Mouse (Mus musculus) embryonic facial prominence, embryonic 14.5 days (tissue): ENCODE measurements at regions not wholly inside any gene's neighbourhood (a gene's known extent, or its start where the extent isn't known, plus 50 kb on each side); places are given as distances from the start of the nearest gene placed in this dataset.

ENCODE experiments used
- ATAC-seq: fragments of 200-750 bp; cut with Nextera tagmentation; 2 replicates; pipeline ENCODE4 v1.8.0; 2017; ENCODE audit warnings: low read depth, moderate number of reproducible peaks, moderate TSS enrichment
- DNase-seq: peaks from one replicate; pipeline ENCODE4 v3.0.0-alpha.2; 2015; ENCODE audit warnings: low spot score
- H3K27ac ChIP-seq: fragments of 300-500 bp; sonication (generic); replicated peaks from 2 replicates; pipeline ENCODE4 v1.5.1; 2014; ENCODE audit warnings: low read depth, mild to moderate bottlenecking, low read length, moderate library complexity
- H3K27me3 ChIP-seq: fragments of 300-500 bp; sonication (generic); replicated peaks from 2 replicates; pipeline ENCODE4 v1.6.1; 2014; ENCODE audit warnings: low read length; ENCODE audit not compliant: control insufficient read depth, insufficient read depth
- H3K36me3 ChIP-seq: fragments of 300-500 bp; sonication (generic); 2 replicates; pipeline ENCODE4 v1.6.1; 2014; ENCODE audit warnings: low read length, mixed read lengths; ENCODE audit not compliant: control insufficient read depth, insufficient read depth
- H3K4me1 ChIP-seq: fragments of 300-500 bp; sonication (generic); 2 replicates; pipeline ENCODE4 v1.6.1; 2014; ENCODE audit warnings: antibody characterized with exemption, low read length; ENCODE audit not compliant: control insufficient read depth, insufficient read depth
- H3K4me2 ChIP-seq: fragments of 300-500 bp; sonication (generic); 2 replicates; pipeline ENCODE4 v1.6.1; 2014; ENCODE audit warnings: low read depth, mild to moderate bottlenecking, low read length, moderate library complexity, mixed read lengths
- H3K4me3 ChIP-seq: fragments of 300-500 bp; sonication (generic); 2 replicates; pipeline ENCODE4 v1.5.1; 2014; ENCODE audit warnings: low read depth, mild to moderate bottlenecking, low read length
- H3K9ac ChIP-seq: fragments of 300-500 bp; sonication (generic); 2 replicates; pipeline ENCODE4 v1.6.1; 2014; ENCODE audit warnings: low read depth, mild to moderate bottlenecking, low read length, moderate library complexity, mixed read lengths
- H3K9me3 ChIP-seq: fragments of 300-500 bp; sonication (generic); 2 replicates; pipeline ENCODE4 v1.6.1; 2016; ENCODE audit warnings: low read length; ENCODE audit not compliant: control insufficient read depth
- WGBS: fragments of 180-500 bp; shearing (Covaris S2); extraction: QIAGEN DNeasy Blood & Tissue Kit; methylation state at CpG from one replicate; pipeline ENCODE4 v1.1.7; 2014; 5-methylcytosine and 5-hydroxymethylcytosine counted together

DNA sequence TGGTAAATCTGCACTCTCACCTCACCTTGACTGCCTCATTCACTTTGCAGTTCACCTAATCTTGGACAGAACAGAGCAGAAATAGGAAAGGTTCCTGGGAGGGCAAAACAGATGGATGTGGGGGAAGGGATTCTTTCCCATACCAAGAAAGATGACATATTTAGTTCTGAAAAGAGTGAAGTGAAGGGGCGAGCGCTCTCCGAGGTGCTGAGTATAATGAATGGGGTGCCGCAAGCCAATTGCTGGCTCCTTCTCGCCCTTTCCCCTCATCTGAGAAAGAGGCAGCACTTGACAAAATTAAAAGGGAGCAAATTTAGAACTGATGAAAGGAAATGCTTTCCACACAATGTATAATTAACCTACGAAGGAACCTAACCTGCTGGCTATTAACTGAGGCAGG is 261.7 kb downstream of the Sec16b start:
- Histone ChIP-seq H3K9me3 (no peaks in the 10 kb centered on the region), H3K9ac (no peak overlapping the region), H3K27ac (no peak overlapping the region), H3K4me2 (no peak overlapping the region), H3K4me1 (no peaks in the 10 kb centered on the region), H3K36me3 (no peaks in the 10 kb centered on the region), H3K4me3 (no peak overlapping the region), H3K27me3 (no peaks in the 10 kb centered on the region)
- DNase-seq (peak; percentile 23), ATAC-seq (no peak)
- WGBS: 31% methylated on average over 6 of the region's 6 CpGs

DNA sequence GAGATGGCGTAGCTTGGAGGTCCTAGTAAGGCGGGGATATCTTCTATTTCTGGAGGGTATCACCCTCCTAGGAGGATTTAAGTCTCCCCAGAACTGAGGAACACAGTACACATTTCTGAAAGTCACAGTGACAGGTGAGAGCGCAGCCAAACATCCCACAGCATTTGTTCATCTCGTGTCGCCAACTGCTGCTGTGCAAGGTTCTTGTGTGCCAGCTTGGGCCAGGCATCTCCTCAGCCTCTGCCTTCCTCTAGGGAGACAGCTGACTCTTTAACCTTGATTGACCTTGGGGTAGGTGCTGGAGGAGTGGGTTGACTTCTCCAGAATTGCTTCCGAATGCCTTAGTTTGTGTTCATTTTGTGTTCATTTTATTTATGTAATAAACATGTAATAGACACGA is 291.2 kb downstream of the Sec16b start:
- Histone ChIP-seq H3K9me3 (no peaks in the 10 kb centered on the region), H3K27ac (no peak overlapping the region), H3K4me2 (no peak overlapping the region), H3K9ac (no peak overlapping the region), H3K4me3 (no peak overlapping the region), H3K4me1 (no peaks in the 10 kb centered on the region), H3K27me3 (no peaks in the 10 kb centered on the region), H3K36me3 (no peaks in the 10 kb centered on the region)
- 91% methylated on average over 7 of the region's 7 CpGs for WGBS
- DNase-seq (no peak), ATAC-seq (no peak)

DNA sequence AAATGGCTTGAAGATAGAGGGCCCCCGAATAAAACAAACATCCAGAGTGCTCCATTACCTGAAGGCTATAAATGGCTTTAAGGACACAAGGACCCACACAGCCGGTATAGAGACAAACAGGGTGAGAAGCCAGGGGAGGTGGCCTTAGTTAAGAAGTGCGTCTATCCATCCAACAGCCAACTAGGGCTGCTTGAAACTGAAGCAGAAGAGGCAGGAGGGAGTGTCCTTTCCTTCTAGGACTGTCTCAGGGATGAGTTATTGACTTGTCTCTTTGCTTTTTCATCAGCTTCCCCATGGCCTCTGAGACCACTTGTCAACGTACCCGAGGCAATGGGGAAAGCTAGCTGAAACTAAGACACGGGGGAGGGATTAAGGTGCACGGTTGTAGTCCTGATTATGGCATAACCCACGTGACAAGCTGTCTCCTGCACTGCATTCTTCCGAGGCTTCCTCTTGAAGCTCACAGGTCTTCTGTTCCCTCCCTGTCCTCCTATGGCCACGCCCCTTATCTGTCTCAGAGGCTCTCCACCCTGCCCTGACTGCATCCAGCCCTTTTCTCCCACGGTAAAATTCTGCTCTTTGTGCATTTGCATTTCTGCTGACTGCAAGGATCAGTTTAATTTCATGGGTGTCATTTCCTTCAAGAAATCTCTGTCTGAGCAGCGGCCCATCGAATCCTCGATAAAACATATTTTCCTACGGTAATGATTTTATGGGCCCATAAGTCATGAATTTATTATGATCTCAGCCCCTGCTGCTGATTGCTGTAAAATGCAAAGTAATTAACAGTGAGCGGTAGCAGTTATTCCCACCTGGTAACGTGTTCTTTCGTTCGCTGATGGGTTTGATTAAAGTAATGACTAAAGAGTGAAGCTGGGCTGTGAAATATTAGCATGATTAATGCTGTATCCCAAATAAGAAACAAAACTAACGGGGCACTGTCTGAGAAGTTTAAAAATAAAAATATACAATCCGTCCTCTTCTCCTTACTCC is 292.3 kb downstream of the Sec16b start:
- no peak overlapping the region for H3K9ac ChIP-seq
- DNase-seq: peak; percentile 17
- H3K36me3 ChIP-seq: no peaks in the 10 kb centered on the region
- no peaks in the 10 kb centered on the region for H3K9me3 ChIP-seq
- no peaks in the 10 kb centered on the region for H3K4me1 ChIP-seq
- WGBS: 56% methylated on average over 21 of the region's 21 CpGs
- H3K27me3 ChIP-seq: no peaks in the 10 kb centered on the region
- H3K4me2 ChIP-seq: no peak overlapping the region
- no peak overlapping the region for H3K27ac ChIP-seq
- ATAC-seq: no peak
- no peak overlapping the region for H3K4me3 ChIP-seq

DNA sequence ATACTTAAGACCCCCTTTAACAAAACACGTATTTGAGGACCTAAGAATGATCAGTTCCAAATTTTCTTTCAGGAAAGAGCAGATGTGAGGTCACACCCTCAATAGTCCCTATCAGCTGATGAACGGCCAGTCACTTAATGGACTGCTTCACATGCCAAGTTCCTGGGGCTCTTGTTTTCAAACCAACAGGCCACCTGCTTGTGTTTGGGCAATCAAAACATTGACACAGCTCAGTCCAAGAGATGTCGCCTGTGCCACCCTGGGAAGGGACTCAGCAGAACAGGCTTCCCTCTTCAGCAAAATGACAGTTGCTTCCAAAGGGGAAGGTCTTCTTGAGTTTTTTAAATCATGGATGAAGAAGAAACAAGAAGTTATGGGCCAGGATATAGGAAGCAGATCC is 294.6 kb downstream of the Sec16b start:
- ATAC-seq (no peak), DNase-seq (no peak)
- no peaks in the 10 kb centered on the region for H3K36me3 ChIP-seq
- no peaks in the 10 kb centered on the region for H3K27me3 ChIP-seq
- no peaks in the 10 kb centered on the region for H3K9me3 ChIP-seq
- H3K4me1 ChIP-seq: no peaks in the 10 kb centered on the region
- H3K4me3 ChIP-seq: no peak overlapping the region
- H3K9ac ChIP-seq: no peak overlapping the region
- 74% methylated on average over 3 of the region's 3 CpGs for WGBS
- H3K4me2 ChIP-seq: no peak overlapping the region
- no peak overlapping the region for H3K27ac ChIP-seq

DNA sequence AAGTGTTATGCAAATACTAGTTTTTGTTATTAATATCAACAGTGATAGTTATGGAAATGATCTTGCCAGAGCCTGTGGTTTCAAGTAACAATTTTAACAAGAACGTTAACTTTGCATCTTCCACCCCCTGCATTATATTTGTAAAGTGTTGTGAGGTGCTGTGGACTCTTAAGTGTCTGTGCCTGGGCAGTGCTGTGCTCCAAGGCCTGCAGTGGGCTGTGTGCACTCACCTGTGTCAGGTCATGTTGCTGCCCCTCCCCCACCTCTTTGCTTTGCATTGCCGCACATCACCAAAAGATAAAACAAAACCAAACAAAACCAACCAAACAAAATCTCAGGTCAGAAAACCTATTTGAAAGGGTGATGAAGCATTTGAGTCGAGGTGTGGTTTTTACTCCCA is 297.7 kb downstream of the Sec16b start:
- Histone ChIP-seq H3K9me3 (no peaks in the 10 kb centered on the region), H3K4me2 (no peak overlapping the region), H3K27me3 (no peaks in the 10 kb centered on the region), H3K27ac (no peak overlapping the region), H3K9ac (no peak overlapping the region), H3K4me1 (no peaks in the 10 kb centered on the region), H3K36me3 (no peaks in the 10 kb centered on the region), H3K4me3 (no peak overlapping the region)
- no peak for DNase-seq
- ATAC-seq: no peak
- WGBS: 64% methylated on average over 3 of the region's 3 CpGs

DNA sequence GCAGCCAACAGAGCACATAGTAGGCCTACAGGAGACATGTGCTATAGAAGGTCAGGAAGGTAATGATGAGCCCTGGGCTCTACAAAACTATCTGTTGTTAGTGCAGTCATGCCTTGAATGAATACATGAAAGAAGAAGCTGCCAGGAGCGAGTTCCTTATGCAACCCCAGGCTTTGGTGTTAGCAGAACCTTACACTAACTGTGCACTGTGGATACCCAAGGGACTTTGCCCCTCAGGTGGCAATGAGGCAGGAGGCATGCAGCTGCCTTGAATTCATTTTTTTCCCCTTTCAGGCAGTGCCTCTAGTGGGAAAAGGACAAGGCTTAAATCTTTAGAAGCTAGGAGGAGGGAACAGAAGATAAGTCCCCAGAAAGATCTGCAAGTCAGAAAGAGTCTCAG is 299.8 kb downstream of the Sec16b start:
- H3K4me1 ChIP-seq: no peaks in the 10 kb centered on the region
- no peaks in the 10 kb centered on the region for H3K27me3 ChIP-seq
- H3K9me3 ChIP-seq: no peaks in the 10 kb centered on the region
- no peak overlapping the region for H3K4me2 ChIP-seq
- DNase-seq: no peak
- WGBS: 89% methylated on average over 1 of the region's 1 CpGs
- no peak overlapping the region for H3K27ac ChIP-seq
- no peak overlapping the region for H3K4me3 ChIP-seq
- no peaks in the 10 kb centered on the region for H3K36me3 ChIP-seq
- H3K9ac ChIP-seq: no peak overlapping the region
- no peak for ATAC-seq

DNA sequence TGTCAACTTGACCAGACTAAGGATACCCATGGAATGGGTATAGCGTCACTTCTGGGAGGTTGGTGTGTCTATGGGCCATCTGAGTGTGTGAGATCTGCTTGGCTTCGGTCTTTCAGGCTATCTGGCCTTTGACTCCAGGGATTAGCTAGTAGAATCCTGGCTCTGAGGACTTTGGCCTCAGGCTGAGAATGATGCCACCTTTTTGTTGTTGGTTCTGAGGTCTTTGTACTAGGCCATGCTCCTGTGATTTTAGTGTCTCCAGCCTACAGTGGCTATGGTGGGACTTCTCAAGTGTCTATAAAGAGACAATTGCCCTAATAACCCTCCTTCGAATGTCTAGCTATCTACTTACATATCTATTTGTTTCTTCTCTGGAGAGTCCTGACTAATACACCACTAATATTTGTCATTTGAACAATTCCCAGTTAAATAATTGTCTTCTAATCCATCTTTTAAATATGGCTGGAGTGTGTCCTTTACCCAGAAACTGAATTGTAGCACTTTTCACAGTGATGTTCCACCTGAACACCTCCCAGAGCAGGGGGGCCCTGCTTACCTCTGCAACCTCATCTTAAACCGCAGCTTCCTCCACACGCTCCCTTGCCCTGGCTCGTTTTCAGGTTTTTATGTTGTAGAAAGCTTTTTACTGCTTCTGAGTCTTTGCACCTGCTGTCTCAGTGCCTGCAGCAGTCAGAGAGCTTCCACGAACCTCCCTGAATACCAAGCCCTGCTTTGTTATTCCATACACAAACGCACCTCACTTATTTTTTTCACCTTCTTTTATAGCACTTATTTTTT is 303.3 kb downstream of the Sec16b start:
- ATAC-seq: no peak
- H3K27me3 ChIP-seq: no peaks in the 10 kb centered on the region
- H3K9ac ChIP-seq: no peak overlapping the region
- H3K4me1 ChIP-seq: no peaks in the 10 kb centered on the region
- H3K4me2 ChIP-seq: no peak overlapping the region
- no peak for DNase-seq
- H3K9me3 ChIP-seq: no peaks in the 10 kb centered on the region
- no peak overlapping the region for H3K27ac ChIP-seq
- no peaks in the 10 kb centered on the region for H3K36me3 ChIP-seq
- H3K4me3 ChIP-seq: no peak overlapping the region
- WGBS: 74% methylated on average over 8 of the region's 8 CpGs

DNA sequence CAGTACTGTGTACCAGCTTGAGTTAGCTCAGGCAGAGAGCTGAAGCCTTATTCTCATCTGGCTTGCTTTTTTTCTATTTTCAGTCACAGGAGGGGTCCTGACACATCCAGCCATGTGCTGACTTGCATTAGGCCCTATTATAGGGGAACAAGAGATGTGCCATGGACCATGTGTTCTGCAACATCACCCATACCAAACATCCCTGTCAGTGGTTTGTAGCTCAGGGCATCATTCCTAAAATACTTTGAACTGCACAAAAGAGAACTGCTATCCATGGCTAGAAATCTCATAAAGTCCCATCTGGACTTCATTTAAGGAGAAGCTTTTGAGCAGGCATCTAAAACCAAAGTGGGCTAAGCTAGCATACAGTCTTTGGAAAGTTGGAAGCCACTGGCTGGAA is 304.1 kb downstream of the Sec16b start:
- Histone ChIP-seq H3K4me3 (no peak overlapping the region), H3K36me3 (no peaks in the 10 kb centered on the region), H3K27ac (no peak overlapping the region), H3K9me3 (no peaks in the 10 kb centered on the region), H3K4me1 (no peaks in the 10 kb centered on the region), H3K9ac (no peak overlapping the region), H3K4me2 (no peak overlapping the region), H3K27me3 (no peaks in the 10 kb centered on the region)
- ATAC-seq: no peak
- peak; percentile 28 for DNase-seq
